Mouse (Mus musculus) testis, adult 2 months (tissue): ENCODE results near the gene Tspo2. TPM values are rescaled to one million over a fixed set of nuclear protein-coding genes. Genes with fewer than 3 reads are reported as not detected.

Experiments used
- H3K27ac ChIP-seq: fragments of 200-500 bp; 2 replicates; pipeline ENCODE4 v1.5.1; 2012; ENCODE audit warnings: low read depth, low read length; ENCODE audit not compliant: control insufficient read depth, insufficient read depth
- H3K27me3 ChIP-seq: fragments of 200-500 bp; 2 replicates; pipeline ENCODE4 v1.6.1; 2012; ENCODE audit warnings: mild to moderate bottlenecking, low read length, moderate library complexity; ENCODE audit not compliant: control insufficient read depth, insufficient read depth
- H3K36me3 ChIP-seq: fragments of 200-500 bp; 2 replicates; pipeline ENCODE4 v1.6.1; 2012; ENCODE audit warnings: mild to moderate bottlenecking, low read length; ENCODE audit not compliant: control insufficient read depth, insufficient read depth
- H3K4me1 ChIP-seq: fragments of 200-500 bp; 2 replicates; pipeline ENCODE4 v1.6.1; 2012; ENCODE audit warnings: low read length; ENCODE audit not compliant: control insufficient read depth, insufficient read depth
- H3K4me3 ChIP-seq: fragments of 200-500 bp; 2 replicates; pipeline ENCODE4 v1.5.1; 2012; ENCODE audit warnings: low read depth, mild to moderate bottlenecking, low read length, moderate library complexity, mixed read lengths; ENCODE audit not compliant: control insufficient read depth
- CTCF ChIP-seq: fragments of 200-500 bp; IDR thresholded peaks from 2 replicates; pipeline ENCODE4 v1.5.1; 2012; ENCODE audit warnings: low read depth, mild to moderate bottlenecking, inconsistent platforms, low read length, moderate library complexity; ENCODE audit not compliant: control insufficient read depth, insufficient read depth, insufficient replicate concordance
- POLR2A ChIP-seq: fragments of 200-500 bp; IDR thresholded peaks from 2 replicates; pipeline ENCODE4 v1.6.1; 2012; ENCODE audit warnings: low read depth, mild to moderate bottlenecking, inconsistent platforms, low read length, moderate library complexity; ENCODE audit not compliant: control insufficient read depth
- polyA plus RNA-seq: library from polyadenylated mRNA; depleted of rRNA; stranded (reverse); fragments of >200 nt; gene quantifications from 2 replicates; pipeline ENCODE4 v1.2.3, GENCODE M21; 2012

Tspo2 gene
- polyA plus RNA-seq, 1 experiment = not detected

DNA sequence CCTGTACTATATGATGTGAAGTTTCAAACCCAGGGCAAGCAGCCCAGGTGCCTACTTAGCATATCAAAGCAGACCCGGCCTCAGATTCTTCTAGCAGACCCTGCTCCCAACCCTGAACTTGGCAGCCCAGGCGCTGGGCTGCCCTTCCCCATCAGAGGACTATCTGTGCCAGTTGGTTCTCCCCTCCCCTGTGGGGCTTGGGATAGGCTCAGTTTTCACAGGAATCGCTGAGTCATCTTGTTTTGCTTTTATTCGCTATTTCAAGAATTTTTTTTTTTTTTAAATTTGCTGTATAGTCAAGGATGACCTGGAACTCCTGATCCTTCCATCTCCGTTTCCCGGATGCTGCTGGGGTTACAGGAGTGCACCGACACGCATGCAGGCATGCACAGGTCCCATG is 3.6 kb downstream of the Tspo2 start:
- Histone ChIP-seq H3K36me3 (no peaks in the 10 kb centered on the region), H3K4me1 (no peaks in the 10 kb centered on the region; the same call in 1 of the 2 replicates), H3K27ac (no peak overlapping the region)

DNA sequence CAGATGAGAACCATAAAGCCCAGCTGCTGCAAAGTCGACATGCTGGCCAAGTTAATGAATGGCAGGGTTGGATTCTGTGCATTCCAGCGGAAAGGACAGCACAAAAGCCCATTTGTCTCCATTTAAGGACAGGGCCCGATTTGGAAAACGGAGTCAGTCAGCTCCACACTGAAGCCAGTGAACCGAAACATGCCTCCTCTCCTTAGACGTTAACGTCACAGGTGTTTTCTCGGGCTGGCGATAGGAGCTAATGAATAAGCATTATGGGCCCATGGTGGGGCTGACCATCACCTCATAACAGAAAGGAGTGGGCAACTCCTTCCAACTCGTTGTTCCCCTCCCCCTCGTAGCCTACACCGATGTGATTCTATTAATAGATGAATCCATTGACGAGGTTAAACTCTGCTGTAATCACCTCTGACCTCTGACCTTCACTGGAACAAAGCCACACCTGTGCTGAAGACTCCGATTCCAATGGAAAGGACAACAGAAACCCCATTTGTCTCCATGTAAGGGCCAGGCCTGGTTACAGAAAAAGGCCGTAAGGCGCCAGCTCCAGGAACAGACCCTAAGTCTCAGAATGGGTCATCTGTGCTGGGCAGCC is 7.7 kb downstream of the Tspo2 start:
- Histone ChIP-seq H3K4me3 (no peak overlapping the region), H3K27ac (no peak overlapping the region), H3K27me3 (no peaks in the 10 kb centered on the region), H3K36me3 (no peaks in the 10 kb centered on the region), H3K4me1 (no peaks in the 10 kb centered on the region; the same call in 1 of the 2 replicates)
- TF ChIP-seq POLR2A (no peak), CTCF (no peak)

More for the DNA sequence above, 3.6 kb downstream of the Tspo2 start:
- TF ChIP-seq POLR2A = no peak
- TF ChIP-seq CTCF = no peak
- Histone ChIP-seq H3K27me3 (no peaks in the 10 kb centered on the region), H3K4me3 (no peak overlapping the region)

DNA sequence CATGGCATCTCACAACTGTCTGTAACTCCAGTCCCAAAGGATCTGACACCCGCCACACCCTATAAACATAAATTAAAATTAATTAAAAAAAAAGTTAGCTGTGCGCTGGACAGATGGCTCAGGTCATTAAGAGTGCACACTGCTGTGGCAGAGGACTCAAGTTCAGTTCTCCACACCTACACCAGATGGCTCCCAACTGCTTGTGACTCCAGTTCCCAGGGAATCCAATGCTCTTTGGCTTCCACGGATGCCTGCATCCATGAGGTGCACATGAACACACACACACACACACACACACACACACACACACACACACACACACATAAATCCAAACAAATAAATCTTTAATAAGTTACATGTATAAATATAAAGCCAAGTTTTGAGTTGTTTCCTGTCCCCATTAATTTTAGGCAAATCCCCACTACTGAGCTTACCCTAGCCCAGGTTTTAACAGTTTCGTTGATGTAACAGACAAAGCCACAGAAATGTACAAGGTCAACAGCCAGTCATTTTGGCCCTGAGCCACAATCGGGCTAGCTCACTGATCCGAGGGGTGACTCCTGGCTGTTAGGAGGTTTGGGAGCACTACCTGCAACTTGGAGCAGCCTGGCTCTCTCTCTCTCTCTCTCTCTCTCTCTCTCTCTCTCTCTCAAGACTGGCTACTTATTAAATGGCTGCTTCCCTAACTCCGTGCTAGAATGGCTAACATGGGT is 8.4 kb downstream of the Tspo2 start:
- TF ChIP-seq POLR2A = no peak
- TF ChIP-seq CTCF = no peak
- Histone ChIP-seq H3K27me3 (no peaks in the 10 kb centered on the region), H3K4me3 (no peak overlapping the region), H3K4me1 (no peaks in the 10 kb centered on the region; the same call in 1 of the 2 replicates), H3K27ac (no peak overlapping the region), H3K36me3 (no peaks in the 10 kb centered on the region)

DNA sequence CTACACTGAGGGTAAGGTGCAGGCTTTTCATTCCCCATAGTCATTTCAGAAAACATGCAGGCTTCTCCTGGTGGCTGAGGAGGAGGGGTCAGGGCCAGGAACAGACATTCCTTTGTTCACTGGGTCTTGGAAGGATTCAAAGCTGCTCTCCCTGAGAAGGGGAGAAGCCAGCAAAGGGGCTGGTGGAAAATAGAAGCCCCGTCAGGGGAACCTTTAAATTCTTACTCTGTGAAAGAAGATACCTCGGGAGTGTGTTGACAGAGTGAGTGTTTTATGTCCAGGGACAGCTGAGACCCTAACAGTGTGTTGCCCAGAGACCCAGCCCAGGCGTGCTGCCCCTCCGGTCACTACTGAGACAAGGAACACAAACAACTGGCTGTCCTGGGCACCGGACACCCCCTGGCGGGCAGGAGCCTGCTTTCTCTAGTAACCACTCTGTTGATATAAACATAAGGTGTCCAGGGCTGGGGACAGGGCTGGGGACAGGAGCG is 13.9 kb downstream of the Tspo2 start:
- Histone ChIP-seq H3K4me1 (peaks cover 8% of the 10 kb centered on the region), H3K27me3 (no peaks in the 10 kb centered on the region), H3K27ac (no peak overlapping the region), H3K36me3 (no peaks in the 10 kb centered on the region), H3K4me3 (no peak overlapping the region)
- TF ChIP-seq POLR2A (no peak), CTCF (no peak)

DNA sequence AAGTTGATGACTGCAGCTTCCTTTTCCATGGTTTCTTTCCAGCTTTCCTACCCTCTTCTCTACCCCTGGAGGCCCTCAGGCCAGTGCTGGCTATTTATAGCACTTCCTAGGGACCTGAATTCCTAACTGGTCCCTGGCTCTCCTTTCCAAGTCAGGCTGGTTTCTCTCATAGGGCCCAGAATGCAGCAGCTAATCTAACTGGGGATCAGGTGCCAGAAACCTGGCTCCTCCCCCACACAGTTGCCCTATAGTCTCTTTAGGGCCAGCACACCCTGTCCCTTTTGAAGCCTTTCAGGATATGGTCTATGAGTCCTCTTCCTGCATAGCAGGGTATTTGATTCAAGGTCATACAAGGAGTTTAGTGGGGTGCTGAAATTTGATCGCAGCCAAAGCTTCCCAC is 14.8 kb downstream of the Tspo2 start:
- H3K4me3 ChIP-seq = no peak overlapping the region
- H3K27ac ChIP-seq = no peak overlapping the region
- peaks cover 10% of the 10 kb centered on the region for H3K4me1 ChIP-seq
- H3K27me3 ChIP-seq = no peaks in the 10 kb centered on the region
- no peaks in the 10 kb centered on the region for H3K36me3 ChIP-seq
- TF ChIP-seq POLR2A (no peak), CTCF (no peak)

DNA sequence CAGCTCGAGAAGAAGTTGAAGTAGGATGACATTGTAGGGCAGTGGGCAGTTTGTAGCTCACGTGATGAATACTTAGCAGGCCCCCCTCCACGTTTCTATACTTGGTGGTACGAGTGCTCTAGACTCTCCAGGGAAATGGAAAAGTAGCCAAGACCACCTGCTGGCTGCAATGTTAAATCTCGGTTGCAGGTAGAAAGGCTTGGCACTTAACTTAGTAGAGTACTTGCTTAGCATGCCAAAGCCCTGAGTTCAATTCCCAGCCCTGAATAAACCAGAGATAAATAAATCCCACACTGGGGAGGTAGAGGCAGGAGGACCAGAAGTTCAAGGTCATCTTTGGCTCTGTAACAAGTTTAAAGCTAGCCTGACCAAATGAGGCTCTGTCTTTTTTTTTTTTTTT is 16.8 kb downstream of the Tspo2 start:
- no peaks in the 10 kb centered on the region for H3K36me3 ChIP-seq
- TF ChIP-seq POLR2A = no peak
- TF ChIP-seq CTCF = no peak
- no peak overlapping the region for H3K4me3 ChIP-seq
- no peaks in the 10 kb centered on the region for H3K27me3 ChIP-seq
- H3K4me1 ChIP-seq = peaks cover 10% of the 10 kb centered on the region
- H3K27ac ChIP-seq = no peak overlapping the region

DNA sequence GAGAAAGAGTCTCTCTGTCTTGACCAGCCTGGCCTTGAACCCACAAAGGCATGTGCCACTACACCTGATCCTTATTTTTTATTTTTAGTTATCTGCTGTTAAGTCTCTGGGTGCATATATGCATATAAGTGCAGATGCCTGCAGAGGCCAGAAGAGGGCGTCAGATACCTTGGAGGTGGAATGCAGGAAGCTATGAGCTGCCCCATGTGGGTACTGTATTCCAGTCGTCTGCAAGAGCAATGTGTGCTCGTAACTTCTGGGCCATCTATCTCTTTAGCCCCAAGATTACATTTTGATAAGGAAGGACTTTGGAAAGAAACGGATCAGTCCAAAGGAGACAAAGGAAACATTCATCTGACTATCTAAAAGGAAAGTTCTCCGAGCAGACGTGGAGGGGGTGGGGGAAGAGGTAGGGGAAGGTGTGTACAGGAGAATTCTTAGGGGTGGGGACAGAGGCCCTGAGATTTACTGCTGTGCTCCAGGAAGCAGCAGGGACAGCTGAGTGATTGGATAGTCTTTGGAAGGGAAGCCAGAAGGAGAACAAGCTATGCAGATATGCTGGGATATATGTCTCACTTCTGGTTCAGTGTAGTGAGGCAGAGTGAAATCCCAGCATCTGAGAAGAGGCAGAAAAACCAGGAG is 17.5 kb downstream of the Tspo2 start:
- no peaks in the 10 kb centered on the region for H3K27me3 ChIP-seq
- H3K4me3 ChIP-seq = no peak overlapping the region
- TF ChIP-seq CTCF (no peak; the same call in 1 of the 2 replicates), POLR2A (no peak)
- H3K27ac ChIP-seq = no peak overlapping the region
- H3K4me1 ChIP-seq = peaks cover 10% of the 10 kb centered on the region
- no peaks in the 10 kb centered on the region for H3K36me3 ChIP-seq

DNA sequence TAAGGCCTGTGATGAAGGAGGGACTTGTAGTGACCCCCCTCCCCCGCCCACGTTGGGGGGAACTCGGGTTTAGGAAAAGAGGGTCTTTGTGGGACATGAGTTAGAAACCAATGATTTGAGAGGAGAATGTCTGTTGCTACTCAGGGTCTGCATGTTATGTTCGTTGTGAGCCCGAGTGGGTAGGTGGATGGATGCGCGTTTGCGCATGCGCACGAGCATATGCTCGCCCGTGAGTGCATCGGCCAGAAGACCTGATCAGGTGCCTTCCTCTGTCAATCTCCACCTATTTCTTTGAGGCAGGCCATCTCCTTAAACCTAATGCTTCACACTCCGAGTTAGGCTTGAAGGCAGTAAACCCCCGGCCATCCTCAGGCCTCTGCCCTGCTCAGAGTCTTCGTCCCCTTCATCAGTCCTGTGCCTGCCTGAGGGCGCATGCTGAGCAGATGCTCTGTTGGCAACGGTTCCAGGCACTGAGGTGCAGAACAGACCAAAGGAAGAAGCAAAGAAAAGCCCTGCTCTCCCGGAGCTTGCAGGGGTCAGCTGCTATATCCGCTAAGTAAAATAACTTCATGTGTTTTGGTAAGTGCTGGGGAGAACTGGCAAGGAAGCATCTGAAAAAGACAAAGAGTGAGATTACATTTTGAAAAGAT is 18.2 kb downstream of the Tspo2 start:
- Histone ChIP-seq H3K27me3 (no peaks in the 10 kb centered on the region), H3K36me3 (no peaks in the 10 kb centered on the region), H3K4me1 (peaks cover 10% of the 10 kb centered on the region), H3K4me3 (peak overlapping the region; percentile 60), H3K27ac (no peak overlapping the region)
- no peak for TF ChIP-seq CTCF
- no peak for TF ChIP-seq POLR2A
